Mouse (Mus musculus) hindbrain, embryonic 16.5 days (tissue): ENCODE data around the gene Heca. TPM values are rescaled to one million over a fixed set of nuclear protein-coding genes. Genes with fewer than 3 reads are reported as not detected.
"Not testable (repeated sequence)": the region's sequence is repeated elsewhere in the genome, so short reads cannot be mapped to it uniquely, and the experiment has no call there.

Source experiments
- ATAC-seq: fragments of 200-750 bp; cut with Nextera tagmentation; 2 replicates; pipeline ENCODE4 v1.8.0; 2017; ENCODE audit warnings: moderate TSS enrichment, moderate library complexity
- H3K27ac ChIP-seq: fragments of 300-500 bp; sonication (generic); 2 replicates; pipeline ENCODE4 v1.5.1; 2014; ENCODE audit warnings: low read depth, mild to moderate bottlenecking, control low read depth, low read length, moderate library complexity
- H3K27me3 ChIP-seq: fragments of 300-500 bp; sonication (generic); replicated peaks from 2 replicates; pipeline ENCODE4 v1.6.1; 2014; ENCODE audit warnings: low read length; ENCODE audit not compliant: control insufficient read depth, insufficient read depth
- H3K36me3 ChIP-seq: fragments of 300-500 bp; sonication (generic); 2 replicates; pipeline ENCODE4 v1.6.1; 2014; ENCODE audit warnings: mild to moderate bottlenecking, low read length, moderate library complexity, mixed read lengths; ENCODE audit not compliant: control insufficient read depth, insufficient read depth
- H3K4me1 ChIP-seq: fragments of 300-500 bp; sonication (generic); 2 replicates; pipeline ENCODE4 v1.6.1; 2014; ENCODE audit warnings: low read depth, low read length; ENCODE audit not compliant: control insufficient read depth, insufficient read depth
- H3K4me2 ChIP-seq: fragments of 300-500 bp; sonication (generic); 2 replicates; pipeline ENCODE4 v1.6.1; 2014; ENCODE audit warnings: mild to moderate bottlenecking, low read length, control low read depth, moderate library complexity
- H3K4me3 ChIP-seq: fragments of 300-500 bp; sonication (generic); 2 replicates; pipeline ENCODE4 v1.5.1; 2014; ENCODE audit warnings: mild to moderate bottlenecking, low read length, control low read depth, moderate library complexity
- H3K9ac ChIP-seq: fragments of 300-500 bp; sonication (generic); 2 replicates; pipeline ENCODE4 v1.6.1; 2014; ENCODE audit warnings: low read depth, mild to moderate bottlenecking, control low read depth, low read length, moderate library complexity
- H3K9me3 ChIP-seq: fragments of 300-500 bp; sonication (generic); 2 replicates; pipeline ENCODE4 v1.6.1; 2014; ENCODE audit warnings: mild to moderate bottlenecking, low read length, moderate library complexity; ENCODE audit not compliant: control insufficient read depth
- WGBS: fragments of 180-500 bp; shearing (Covaris S2); extraction: QIAGEN DNeasy Blood & Tissue Kit; methylation state at CpG from one replicate; pipeline ENCODE4 v1.1.7; 2014; 5-methylcytosine and 5-hydroxymethylcytosine counted together
- polyA plus RNA-seq: library from polyadenylated mRNA; unstranded; fragments of >200 nt; fragmentation: Nextera tagmentation; extraction: Ambion mirVana; gene quantifications from 2 replicates; pipeline ENCODE4 v1.2.1, GENCODE M21; 2015

Heca gene
- 3.9 and 4.4 TPM in 2 replicates for polyA plus RNA-seq

DNA sequence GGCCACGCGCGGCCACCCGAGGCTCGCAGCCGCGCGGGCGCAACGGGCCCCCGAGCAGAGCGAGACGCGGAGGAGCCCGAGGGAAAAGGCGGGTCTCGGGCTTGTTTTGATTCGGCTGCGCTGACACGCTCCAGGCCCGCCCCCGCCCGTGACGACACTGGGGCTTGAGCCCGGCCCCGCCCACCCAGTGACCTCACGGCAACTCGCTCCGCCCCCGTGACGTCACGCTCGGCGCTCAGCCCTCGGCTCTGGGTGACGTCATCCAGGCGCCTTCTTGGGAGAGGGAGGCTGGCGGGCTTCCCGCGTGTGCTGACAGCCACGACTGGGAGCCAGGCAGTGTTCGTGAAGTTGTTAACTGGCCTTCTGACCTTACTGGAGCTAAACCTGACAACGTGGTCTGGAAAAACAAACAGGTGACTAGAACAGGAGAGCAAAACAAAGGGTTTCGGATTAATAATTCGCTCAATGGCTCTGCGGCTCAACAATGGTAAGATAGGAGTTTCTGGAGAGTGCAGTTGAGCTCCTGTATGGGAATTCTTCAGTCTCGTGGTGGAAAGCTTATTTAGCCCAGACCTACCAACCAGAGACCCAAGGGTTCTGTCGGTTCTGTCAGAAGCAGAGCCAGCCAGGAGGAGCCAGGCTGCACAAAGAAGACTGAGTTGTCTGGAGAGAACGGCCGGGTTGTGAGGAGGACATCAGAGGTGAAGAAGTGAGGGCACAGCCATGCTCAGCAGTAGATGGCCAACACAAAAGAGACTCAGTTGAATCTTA, at the start of gene Heca:
Heca (minus strand) TSS at position 108 of the 771 bp plus-strand sequence.
- H3K9me3 ChIP-seq = peaks cover 6% of the 10 kb centered on the region
- peak within 1 kb of the TSS; percentile 90 for H3K27ac ChIP-seq
- WGBS = 8% methylated on average over 42 of the region's 50 CpGs
- peak; percentile 97 for ATAC-seq
- peak within 1 kb of the TSS; percentile 85 for H3K4me3 ChIP-seq
- H3K27me3 ChIP-seq = no peaks in the 10 kb centered on the region
- no peaks in the 10 kb centered on the region for H3K36me3 ChIP-seq
- peaks cover 11% of the 10 kb centered on the region for H3K4me1 ChIP-seq
- H3K9ac ChIP-seq = peak within 1 kb of the TSS; percentile 90
- peak within 1 kb of the TSS; percentile 64 for H3K4me2 ChIP-seq

DNA sequence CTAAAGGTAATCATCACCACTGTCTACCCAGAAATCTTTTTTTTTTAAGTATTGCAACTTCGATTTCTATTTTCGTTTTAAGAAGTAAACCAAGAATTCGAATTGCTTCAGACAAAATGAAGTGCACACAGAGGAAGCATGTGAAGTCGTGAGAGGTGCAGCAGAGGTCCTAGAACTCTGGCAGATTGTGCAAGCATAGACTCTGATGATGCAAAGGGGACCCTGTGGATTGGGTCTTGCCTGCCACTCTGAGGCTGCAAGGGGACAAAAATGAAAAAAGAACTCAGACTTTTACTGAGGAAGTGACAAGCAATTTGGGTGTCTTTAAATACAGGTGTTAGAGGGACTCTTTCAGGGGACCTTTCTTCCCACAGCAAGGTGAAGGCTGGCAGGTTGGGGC, 42.7 kb upstream of the Heca start:
- Histone ChIP-seq H3K4me2 (no peak overlapping the region), H3K27ac (no peak overlapping the region), H3K27me3 (no peaks in the 10 kb centered on the region), H3K4me1 (no peaks in the 10 kb centered on the region), H3K36me3 (no peaks in the 10 kb centered on the region), H3K9me3 (no peaks in the 10 kb centered on the region), H3K9ac (no peak overlapping the region), H3K4me3 (no peak overlapping the region)
- 81% methylated on average over 4 of the region's 4 CpGs for WGBS
- ATAC-seq = no peak

DNA sequence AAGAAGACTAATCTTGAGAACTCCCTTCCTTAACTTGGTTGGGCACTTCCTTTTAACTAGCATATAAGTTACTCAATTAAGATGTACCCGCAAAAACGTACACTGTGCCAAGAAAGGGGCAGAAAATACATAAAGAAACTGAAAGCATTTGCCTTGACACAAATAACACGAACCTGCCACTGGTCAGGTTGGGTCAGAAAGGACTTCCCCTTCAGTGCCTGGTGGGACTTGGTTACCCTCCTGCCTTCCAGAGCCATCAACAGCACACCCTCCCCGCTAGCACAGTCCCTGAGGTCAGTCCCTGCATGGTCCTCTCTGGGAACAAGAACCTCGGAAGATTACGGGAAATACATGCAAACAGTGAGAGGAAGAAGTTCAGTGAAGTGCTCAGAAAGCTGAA, 41.3 kb upstream of the Heca start:
- H3K9me3 ChIP-seq = no peaks in the 10 kb centered on the region
- ATAC-seq = no peak
- H3K4me3 ChIP-seq = no peak overlapping the region
- H3K27ac ChIP-seq = no peak overlapping the region
- H3K27me3 ChIP-seq = no peaks in the 10 kb centered on the region
- no peak overlapping the region for H3K9ac ChIP-seq
- WGBS = 75% methylated on average over 6 of the region's 6 CpGs
- no peaks in the 10 kb centered on the region for H3K4me1 ChIP-seq
- H3K4me2 ChIP-seq = no peak overlapping the region
- H3K36me3 ChIP-seq = no peaks in the 10 kb centered on the region

DNA sequence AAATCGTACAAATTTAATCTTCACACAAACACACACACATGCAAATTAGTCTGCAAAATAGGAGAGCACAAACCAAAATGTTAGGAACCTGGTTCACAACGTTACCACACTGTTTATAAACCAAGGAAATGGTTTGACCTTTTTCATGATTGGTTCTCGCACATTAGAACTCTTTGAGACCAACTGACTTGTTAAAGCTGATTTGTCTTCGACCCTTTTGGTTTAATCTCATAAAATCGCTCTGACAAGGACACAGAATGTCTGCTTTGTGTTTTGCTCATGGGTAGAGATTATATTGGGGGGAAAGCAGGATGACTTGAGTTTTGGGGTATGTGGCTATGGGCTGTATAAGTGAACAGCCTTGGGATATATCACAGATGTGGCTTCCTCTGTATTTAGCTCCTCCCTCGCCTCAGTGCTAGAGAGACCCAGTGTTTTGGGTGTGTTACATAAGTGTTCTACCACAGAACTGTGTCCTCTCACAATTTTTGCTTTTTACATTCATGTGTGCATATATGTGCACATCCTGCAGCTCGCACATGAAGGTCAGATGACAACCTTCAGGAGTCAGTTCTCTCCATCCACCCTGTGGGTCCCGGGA, 40.1 kb upstream of the Heca start:
- WGBS = 87% methylated on average over 8 of the region's 8 CpGs
- Histone ChIP-seq H3K4me2 (no peak overlapping the region), H3K9me3 (no peaks in the 10 kb centered on the region), H3K9ac (no peak overlapping the region), H3K4me3 (no peak overlapping the region), H3K36me3 (no peaks in the 10 kb centered on the region), H3K27ac (no peak overlapping the region), H3K4me1 (no peaks in the 10 kb centered on the region), H3K27me3 (no peaks in the 10 kb centered on the region)
- ATAC-seq = no peak

DNA sequence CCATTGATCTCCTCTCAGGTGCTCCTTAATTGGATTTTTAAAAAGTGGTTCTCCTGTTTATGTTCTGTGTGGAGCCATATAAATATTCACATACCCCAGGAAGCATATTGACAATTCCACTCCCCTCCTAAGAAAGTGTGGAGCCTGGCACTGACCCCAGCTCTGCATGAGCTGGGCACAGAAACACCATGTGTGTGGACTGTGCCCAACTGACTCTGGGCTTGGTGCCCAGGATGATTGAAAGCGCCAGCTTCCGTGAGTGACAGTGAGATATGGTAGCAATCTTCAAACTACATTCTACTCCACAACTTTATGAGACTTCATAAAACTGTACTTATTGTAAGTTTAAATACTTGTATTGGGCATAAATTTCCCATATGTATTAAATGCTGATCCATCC, 35.4 kb upstream of the Heca start:
- H3K9ac ChIP-seq = no peak overlapping the region
- peak; percentile 90 for ATAC-seq
- H3K9me3 ChIP-seq = no peaks in the 10 kb centered on the region
- H3K27me3 ChIP-seq = no peaks in the 10 kb centered on the region
- WGBS = 63% methylated on average over 2 of the region's 2 CpGs
- no peaks in the 10 kb centered on the region for H3K36me3 ChIP-seq
- no peak overlapping the region for H3K4me3 ChIP-seq
- H3K4me1 ChIP-seq = no peaks in the 10 kb centered on the region
- H3K4me2 ChIP-seq = no peak overlapping the region
- H3K27ac ChIP-seq = no peak overlapping the region

DNA sequence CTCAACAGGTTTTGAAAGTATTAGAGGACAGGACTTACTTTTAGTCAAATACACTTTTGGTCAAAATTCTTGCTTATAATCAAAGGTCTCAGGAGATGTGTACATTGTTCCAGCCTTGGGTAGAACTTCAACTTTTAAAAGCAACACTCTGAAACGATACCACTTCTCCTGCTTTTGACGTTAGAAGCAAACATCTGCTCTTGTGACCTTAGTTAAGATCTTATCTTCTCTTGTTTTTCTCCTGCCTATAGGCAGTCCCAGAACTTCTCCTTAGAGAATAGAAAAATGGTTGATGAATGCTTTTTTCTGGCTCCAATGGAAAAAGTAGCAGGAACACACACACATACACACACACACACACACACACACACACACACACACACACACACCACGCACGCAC, 18.2 kb upstream of the Heca start:
- H3K4me1 ChIP-seq = no peaks in the 10 kb centered on the region
- no peaks in the 10 kb centered on the region for H3K36me3 ChIP-seq
- H3K4me3 ChIP-seq = no peak overlapping the region
- 88% methylated on average over 4 of the region's 4 CpGs for WGBS
- ATAC-seq = no peak
- no peaks in the 10 kb centered on the region for H3K27me3 ChIP-seq
- H3K27ac ChIP-seq = no peak overlapping the region
- no peak overlapping the region for H3K9ac ChIP-seq
- no peak overlapping the region for H3K4me2 ChIP-seq
- no peaks in the 10 kb centered on the region for H3K9me3 ChIP-seq

DNA sequence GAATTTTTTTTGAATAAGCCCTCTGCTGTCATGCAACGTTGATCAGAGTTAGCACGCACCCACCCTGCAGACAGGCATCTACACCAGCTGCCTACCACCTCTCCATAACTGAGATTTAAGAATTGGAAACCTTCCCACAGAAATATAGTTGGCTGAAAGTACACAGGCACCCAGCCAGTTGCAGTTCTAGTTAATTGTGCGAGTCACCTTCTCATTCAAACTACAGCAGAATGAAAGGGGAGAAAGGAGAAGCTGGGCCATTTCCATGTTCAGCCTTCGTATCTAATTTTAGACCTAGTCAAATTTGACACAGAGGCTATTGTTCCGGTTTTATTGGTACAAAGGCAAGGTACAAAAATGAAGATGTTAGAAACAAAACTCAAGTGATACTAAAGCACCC, 2.9 kb upstream of the Heca start:
- H3K27me3 ChIP-seq = no peaks in the 10 kb centered on the region
- H3K9ac ChIP-seq = no peak overlapping the region
- peaks cover 7% of the 10 kb centered on the region for H3K4me1 ChIP-seq
- H3K36me3 ChIP-seq = no peaks in the 10 kb centered on the region
- ATAC-seq = no peak
- WGBS = 77% methylated on average over 5 of the region's 5 CpGs
- H3K27ac ChIP-seq = no peak overlapping the region
- no peak overlapping the region for H3K4me3 ChIP-seq
- H3K4me2 ChIP-seq = no peak overlapping the region
- H3K9me3 ChIP-seq = peaks cover 13% of the 10 kb centered on the region

DNA sequence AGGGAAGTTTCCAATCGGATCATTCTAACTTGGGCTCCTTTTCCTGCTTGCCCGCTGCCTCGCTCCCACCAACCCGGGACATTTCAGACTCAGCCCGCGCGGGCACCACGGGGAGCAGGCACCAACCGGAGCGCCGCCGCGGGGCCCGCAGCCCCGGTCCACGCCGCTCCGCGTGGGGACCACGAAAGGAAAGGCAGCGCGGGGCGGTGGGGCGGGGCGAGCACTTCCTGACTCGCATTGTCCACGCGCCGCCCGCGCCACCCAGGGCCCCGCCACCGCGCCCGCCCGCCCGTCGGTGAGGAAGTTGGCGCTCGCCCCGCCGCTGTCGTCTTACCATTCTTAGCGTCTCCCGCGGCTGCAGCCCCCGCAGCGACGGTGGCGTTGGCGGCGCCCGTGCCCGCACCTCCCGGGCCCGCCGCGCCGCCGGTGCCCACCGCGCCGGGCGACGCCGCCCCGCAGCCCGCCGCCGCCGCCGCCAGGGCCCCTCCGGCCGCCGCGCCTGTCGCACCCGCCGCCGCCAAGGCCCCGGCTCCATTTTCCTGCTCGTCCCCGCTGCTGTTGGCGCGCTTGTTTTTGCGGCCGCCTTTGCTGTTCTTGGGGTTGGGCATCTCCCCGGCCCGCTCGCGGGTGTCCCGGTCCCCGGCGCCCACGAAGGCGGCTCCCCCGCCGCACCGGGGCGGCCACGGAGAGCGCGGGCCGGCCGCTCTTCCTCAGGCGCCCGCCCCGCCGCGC, 526 bp downstream of the Heca start:
- Histone ChIP-seq H3K4me3 (peak overlapping the region; percentile 85), H3K36me3 (no peaks in the 10 kb centered on the region), H3K27me3 (no peaks in the 10 kb centered on the region), H3K4me1 (peaks cover 11% of the 10 kb centered on the region), H3K27ac (peak overlapping the region; percentile 90), H3K9me3 (peaks cover 6% of the 10 kb centered on the region), H3K4me2 (peak overlapping the region; percentile 64), H3K9ac (peak overlapping the region; percentile 90)
- under 1% methylated on average over 70 of the region's 110 CpGs for WGBS
- peak; percentile 68 for ATAC-seq

DNA sequence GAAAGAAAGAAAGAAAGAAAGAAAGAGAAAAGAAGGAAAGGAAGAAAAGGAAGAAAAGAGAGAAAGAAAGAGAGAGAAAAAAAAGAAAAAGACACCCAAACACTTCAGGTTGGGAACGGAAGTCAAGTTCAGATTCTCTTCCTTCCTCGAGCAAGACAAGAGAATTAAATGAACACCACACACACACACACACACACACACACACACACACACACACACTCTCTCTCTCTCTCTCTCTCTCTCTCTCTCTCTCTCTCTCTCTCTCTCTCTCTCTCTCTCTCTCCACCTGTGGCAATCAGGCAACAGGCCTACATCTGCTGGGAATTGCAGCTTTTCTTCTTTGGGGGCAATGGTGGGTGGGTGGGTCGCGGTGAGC, 1.1 kb downstream of the Heca start:
- not testable (repeated sequence) for H3K27me3 ChIP-seq, H3K36me3 ChIP-seq, H3K9me3 ChIP-seq, ATAC-seq
- H3K9ac ChIP-seq = peak overlapping the region; percentile 90
- WGBS = 0% methylated on average over 4 of the region's 4 CpGs
- peak overlapping the region; percentile 90 for H3K27ac ChIP-seq
- peak overlapping the region; percentile 64 for H3K4me2 ChIP-seq
- H3K4me1 ChIP-seq = peaks cover 11% of the 10 kb centered on the region
- H3K4me3 ChIP-seq = peak overlapping the region; percentile 85
